Mouse (Mus musculus) activated CD4-positive, CD25-positive, alpha-beta regulatory T cell, adult 4 months (primary cell): ENCODE data around the gene Pmvk. TPM values are rescaled to one million over a fixed set of nuclear protein-coding genes. Genes with fewer than 3 reads are reported as not detected.

ENCODE experiments used
- ATAC-seq: one replicate; pipeline ENCODE4 v1.8.0; 2017
- polyA plus RNA-seq, 2 experiments: library from polyadenylated mRNA; unstranded; fragments of 100-300 nt; shearing (Covaris generic); gene quantifications; one replicate each; pipeline ENCODE4 v1.2.1; 2017

Pmvk gene
- polyA plus RNA-seq, 2 experiments from 2014 or later, result 31.4 to 41.9 TPM

GRCm38 (mm10) chr3:89482249-89482648 is 27.9 kb downstream of the Pmvk start:
- ATAC-seq, result no peak

DNA sequence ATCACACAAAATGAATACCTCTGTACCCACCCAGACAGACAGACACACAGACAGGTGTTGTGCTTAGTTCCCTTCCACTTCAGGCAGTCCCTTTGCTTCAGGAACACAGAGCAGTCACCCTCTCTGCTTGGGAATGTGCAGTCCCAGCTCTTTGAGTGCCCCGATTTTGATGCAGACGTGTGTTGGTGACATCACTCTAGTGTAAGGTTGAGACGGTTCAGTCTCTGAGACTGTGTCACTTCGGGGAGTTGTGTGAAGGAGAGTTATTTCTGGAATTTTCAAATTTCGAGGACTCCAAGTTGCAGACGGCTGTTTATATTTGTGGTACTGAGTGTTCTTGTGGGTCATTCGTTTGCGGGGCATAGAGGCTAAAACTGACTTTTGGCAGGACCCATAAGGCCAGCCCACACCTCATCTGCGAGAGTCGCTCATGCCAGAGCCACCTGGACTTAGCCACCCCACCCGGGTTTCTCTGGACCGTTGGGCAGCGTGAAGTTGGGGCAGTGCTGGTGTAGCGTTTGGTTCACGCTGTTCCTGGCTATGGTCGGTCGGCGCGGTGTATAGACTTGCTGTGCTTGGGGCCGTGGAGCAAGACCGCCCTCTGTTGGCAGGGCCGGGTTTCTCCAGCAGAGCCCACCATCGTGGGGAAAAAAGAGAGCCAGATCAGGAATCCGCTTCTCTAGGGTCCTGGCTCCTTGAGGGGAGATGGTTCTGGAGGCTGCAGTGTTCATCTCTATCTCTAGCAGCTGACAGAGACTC is 30.6 kb downstream of the Pmvk start:
- ATAC-seq, result peak; percentile 75

GRCm38 (mm10) chr3:89486111-89486510 is 31.8 kb downstream of the Pmvk start:
- no peak for ATAC-seq

GRCm38 (mm10) chr3:89486916-89487702 is 32.8 kb downstream of the Pmvk start:
- ATAC-seq, result no peak

- ATAC-seq, result no peak
Measured at GRCm38 (mm10) chr3:89490790-89491189, 36.4 kb downstream of the Pmvk start.

DNA sequence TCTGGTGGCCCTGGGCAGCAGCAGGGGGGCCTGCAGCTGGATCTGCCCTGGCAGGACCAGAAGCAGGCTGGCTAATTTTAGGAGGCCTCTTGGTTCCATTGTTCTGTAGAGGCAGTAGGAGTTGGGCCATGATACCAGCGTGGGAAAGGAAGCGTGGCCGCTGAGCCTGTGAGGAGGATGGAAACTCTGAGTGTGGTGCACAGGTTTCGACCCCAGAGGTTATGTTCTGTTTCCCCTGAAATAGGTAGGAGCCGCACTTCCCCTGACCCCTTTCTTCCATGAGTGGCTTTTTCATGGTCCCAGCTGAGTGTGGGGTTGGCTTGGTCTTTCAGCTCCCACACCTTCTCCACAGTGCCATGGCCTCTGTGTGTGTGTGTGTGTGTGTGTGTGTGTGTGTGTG is 37.2 kb downstream of the Pmvk start:
- peak; percentile 52 for ATAC-seq

- no peak for ATAC-seq
Measured at GRCm38 (mm10) chr3:89492701-89493151, 38.4 kb downstream of the Pmvk start.

DNA sequence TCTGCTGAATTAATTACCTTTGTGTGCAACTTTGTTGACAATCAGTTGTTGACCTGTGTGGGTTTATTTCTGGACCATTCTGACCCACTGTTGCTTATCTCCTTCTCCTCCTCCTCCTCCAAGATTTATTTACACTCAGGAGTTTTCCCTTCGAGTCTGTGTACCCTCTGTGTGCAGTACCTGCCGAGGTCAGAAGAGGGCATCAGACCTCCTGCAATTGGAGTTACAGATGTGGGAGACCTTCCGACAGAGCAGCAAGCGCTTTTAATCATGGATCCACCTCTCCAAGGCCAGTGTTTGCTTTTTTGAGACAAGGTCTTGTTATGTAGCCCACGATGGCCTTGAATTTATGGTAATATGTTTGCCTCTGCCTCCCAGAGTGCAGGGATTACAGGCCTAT is 40.3 kb downstream of the Pmvk start:
- ATAC-seq, result no peak

DNA sequence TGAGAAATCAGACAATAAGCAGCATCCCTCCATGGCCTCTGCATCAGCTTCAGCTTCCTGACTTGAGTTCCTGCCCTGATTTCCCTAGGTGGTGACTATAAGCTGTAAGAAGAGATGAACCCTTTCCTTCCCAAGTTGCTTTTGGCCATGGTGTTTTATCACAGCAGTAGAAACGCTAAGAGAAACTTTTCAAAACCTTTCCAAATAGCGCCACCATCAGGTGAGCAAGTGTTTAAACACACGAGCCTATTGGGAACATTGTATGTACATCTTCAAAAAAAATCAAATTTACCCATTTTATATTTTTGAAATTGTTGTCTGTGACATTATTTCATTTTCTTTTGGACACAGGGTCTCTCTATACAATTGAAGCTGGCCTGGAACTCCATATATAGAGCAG is 42.0 kb downstream of the Pmvk start:
- no peak for ATAC-seq

GRCm38 (mm10) chr3:89499696-89500095 is 45.4 kb downstream of the Pmvk start:
- no peak for ATAC-seq

- ATAC-seq, result no peak
Measured at GRCm38 (mm10) chr3:89501486-89501885, 47.1 kb downstream of the Pmvk start.

GRCm38 (mm10) chr3:89502551-89502950 is 48.2 kb downstream of the Pmvk start:
- no peak for ATAC-seq

DNA sequence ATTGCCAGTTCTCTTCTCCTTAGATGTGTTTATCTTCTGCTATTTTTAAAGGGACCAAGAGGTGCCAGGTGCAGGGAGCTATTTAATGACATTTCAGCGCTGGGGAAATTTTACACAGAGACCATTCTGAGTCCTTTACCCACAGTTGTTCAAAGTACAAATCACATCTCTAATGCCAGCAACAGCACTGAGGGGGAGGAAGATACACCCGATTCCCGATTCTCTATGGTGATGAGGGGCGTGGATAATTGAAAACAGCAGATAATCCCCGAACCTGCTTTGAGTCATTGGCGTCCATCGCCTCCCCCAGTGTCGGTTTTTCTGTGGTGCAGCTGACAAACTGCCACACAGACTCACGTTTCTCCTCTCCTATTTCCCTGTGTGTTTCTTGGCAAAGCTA is 53.7 kb downstream of the Pmvk start:
- ATAC-seq, result no peak

DNA sequence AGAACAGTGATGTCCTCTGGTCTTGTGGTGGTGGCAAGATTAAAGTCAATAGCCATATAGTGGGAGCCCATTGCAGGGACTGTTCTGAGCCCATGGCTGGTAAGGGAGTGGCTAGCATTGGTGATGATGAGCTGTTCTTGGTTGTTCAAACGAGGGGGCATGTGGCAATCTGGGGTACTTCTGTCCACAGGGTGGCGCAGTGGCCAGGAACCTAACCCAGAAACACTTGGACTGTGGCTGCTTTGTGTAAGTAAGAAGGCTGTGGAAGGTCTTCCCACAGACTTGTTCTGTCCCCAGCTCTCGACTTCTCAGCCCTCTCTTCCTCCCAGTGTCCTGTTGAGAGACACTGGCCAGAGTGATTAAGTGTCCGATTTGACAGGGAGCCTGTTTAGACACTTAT is 56.6 kb downstream of the Pmvk start:
- ATAC-seq, result no peak

DNA sequence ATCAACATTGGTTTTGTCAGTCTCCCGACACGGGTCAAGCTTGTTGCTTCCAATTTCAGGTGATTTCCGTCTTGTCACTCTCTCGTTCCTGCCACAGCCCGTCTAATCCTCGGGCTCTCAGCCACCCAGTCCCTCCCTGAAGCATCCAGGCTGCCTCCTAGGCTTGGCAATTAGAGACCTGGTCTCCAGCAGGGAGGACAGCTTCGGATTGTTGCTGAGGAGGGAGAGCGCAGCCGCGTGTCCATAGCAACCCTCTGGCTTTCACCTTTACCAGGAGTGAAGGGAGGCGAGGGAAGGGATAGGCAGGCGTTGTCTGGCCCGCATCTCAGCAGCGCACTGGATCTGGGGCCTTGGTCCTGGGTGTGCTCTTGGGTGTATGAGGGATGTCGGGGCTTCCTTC is 57.1 kb downstream of the Pmvk start:
- ATAC-seq, result no peak

GRCm38 (mm10) chr3:89512225-89512624 is 57.9 kb downstream of the Pmvk start:
- no peak for ATAC-seq

DNA sequence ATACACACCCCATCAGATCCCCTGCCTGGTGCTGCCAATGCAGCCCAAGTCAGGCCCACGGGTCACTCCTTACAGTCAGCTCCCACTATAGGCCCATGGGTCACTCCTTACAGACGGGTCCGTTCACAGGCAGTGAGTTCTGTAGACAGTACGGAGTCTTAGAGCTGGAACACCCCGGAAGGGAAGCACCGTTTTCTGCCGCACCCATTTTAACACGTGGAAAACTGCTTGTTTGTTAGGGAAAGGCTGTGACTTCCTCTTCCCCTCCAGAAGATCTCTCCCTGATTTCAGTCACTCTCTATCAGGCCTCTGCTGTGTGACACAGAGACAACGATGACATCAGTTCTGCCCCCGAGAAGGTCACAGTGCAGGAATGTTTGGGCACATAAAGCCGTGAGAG is 61.1 kb downstream of the Pmvk start:
- no peak for ATAC-seq

DNA sequence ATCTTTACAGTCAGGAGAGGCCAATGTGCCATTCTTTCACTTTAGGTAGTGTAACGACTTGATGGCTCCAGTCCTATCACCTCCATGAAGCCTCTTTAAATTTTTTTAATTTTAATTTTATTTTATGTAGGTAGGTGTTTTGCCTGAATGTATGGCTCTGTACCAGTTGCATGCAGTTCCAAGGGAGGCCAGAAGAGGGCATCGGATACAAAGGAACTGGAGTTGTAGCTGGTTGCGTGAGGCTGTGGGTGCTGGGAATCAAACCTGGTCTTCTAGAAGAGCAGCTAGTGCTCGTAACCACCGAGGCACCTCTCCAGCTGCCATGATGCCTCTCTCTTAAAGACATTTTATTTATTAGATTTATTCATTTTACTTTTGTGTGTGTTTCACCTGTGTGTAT is 62.0 kb downstream of the Pmvk start:
- no peak for ATAC-seq

Other genes with a start within 250 kb of the Pmvk start
- gene Thbs3, start 239.4 kb upstream of the Pmvk start, polyA plus RNA-seq, result 1 to 10 TPM in 1 of 2 experiments, under 1 TPM in 1; 0.22 to 2.4 TPM
- gene Mtx1, start 227.5 kb upstream of the Pmvk start, polyA plus RNA-seq, result 100 to 1,000 TPM in 1 of 2 experiments, 10 to 100 TPM in 1; 90.7 to 112 TPM
- under 1 TPM; 0.88 to 0.97 TPM for gene Muc1, start 225.5 kb upstream of the Pmvk start, polyA plus RNA-seq
- 100 to 1,000 TPM; 275 to 319 TPM for gene Krtcap2, start 208.6 kb upstream of the Pmvk start, polyA plus RNA-seq
- gene Trim46, start 208.2 kb upstream of the Pmvk start, polyA plus RNA-seq, result 1 to 10 TPM; 2.1 to 3.4 TPM
- gene Dpm3, start 195.2 kb upstream of the Pmvk start, polyA plus RNA-seq, result 100 to 1,000 TPM; 124 to 160 TPM
- gene Slc50a1, start 184.0 kb upstream of the Pmvk start, polyA plus RNA-seq, result 100 to 1,000 TPM; 195 to 254 TPM
- gene Efna1, start 173.4 kb upstream of the Pmvk start, polyA plus RNA-seq, result not detected
- gene Efna3, start 131.6 kb upstream of the Pmvk start, polyA plus RNA-seq, result not detected
- under 1 TPM; 0.28 to 0.50 TPM for gene Efna4, start 116.5 kb upstream of the Pmvk start, polyA plus RNA-seq
- 10 to 100 TPM in 1 of 2 experiments, 1 to 10 TPM in 1; 7.7 to 12.7 TPM for gene Adam15, start 104.5 kb upstream of the Pmvk start, polyA plus RNA-seq
- gene Dcst2, start 92.6 kb upstream of the Pmvk start, polyA plus RNA-seq, result under 1 TPM in 1 of 2 experiments, not detected in 1; 0.15 TPM
- gene Dcst1, start 89.3 kb upstream of the Pmvk start, polyA plus RNA-seq, result under 1 TPM; 0.54 to 0.79 TPM
- gene Zbtb7b, start 59.8 kb upstream of the Pmvk start, polyA plus RNA-seq, result 10 to 100 TPM; 13.2 to 16.5 TPM
- gene Lenep, start 51.7 kb upstream of the Pmvk start, polyA plus RNA-seq, result 1 to 10 TPM in 1 of 2 experiments, not detected in 1; 2.4 TPM
- 10 to 100 TPM; 37.7 to 45.7 TPM for gene Flad1, start 42.7 kb upstream of the Pmvk start, polyA plus RNA-seq
- gene Cks1b, start 36.2 kb upstream of the Pmvk start, polyA plus RNA-seq, result 10 to 100 TPM; 70.8 to 92.3 TPM
- gene Shc1, start 36.1 kb upstream of the Pmvk start, polyA plus RNA-seq, result 10 to 100 TPM; 29.6 to 43.2 TPM
- gene Pygo2, start 24.3 kb upstream of the Pmvk start, polyA plus RNA-seq, result 1 to 10 TPM; 8.6 to 9.6 TPM
- gene Pbxip1, start 17.8 kb upstream of the Pmvk start, polyA plus RNA-seq, result 10 to 100 TPM; 35.6 to 47.3 TPM
- not detected for gene Kcnn3, start 65.6 kb downstream of the Pmvk start, polyA plus RNA-seq